Mouse (Mus musculus): Measurements from ENCODE around the gene Kcnh1. TPM values are rescaled to one million over a fixed set of nuclear protein-coding genes. Genes with fewer than 3 reads are reported as not detected.

The Kcnh1 gene
- polyA plus RNA-seq, 1 experiment from 2014 or later = 0.39 TPM

DNA sequence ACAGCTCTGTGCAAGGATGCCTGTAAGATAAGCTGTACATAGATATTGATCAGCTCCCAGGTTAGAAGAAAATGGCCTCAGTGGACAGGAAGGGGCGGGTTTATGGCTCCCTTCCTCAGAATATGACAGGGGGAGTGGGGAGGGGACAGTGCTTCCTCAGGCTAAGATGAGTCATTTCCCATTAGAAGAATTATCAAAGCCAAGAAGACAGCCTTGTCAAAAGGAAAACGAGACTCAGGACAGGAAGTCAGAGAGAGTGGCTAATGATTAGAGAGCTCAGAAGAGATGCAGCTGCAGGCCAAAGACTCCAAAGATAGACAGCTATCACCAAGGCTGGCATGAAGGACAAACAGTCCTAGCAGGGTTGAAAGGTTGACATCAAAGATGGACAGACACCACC is 341.6 kb downstream of the Kcnh1 start:
- H3K27ac ChIP-seq (ENCODE audit: low read depth, low read length) = no peak overlapping the region
- H3K4me3 ChIP-seq (ENCODE audit: low read depth, low read length) = no peak overlapping the region
- H3K9me3 ChIP-seq (replicated peaks; ENCODE audit: control insufficient read depth, low read length) = no peaks in the 10 kb centered on the region
- H3K27me3 ChIP-seq (ENCODE audit: control insufficient read depth, insufficient read depth, low read length) = no peaks in the 10 kb centered on the region
- H3K4me2 ChIP-seq = no peak overlapping the region
- H3K36me3 ChIP-seq (ENCODE audit: control insufficient read depth, insufficient read depth, low read length) = no peaks in the 10 kb centered on the region
- H3K4me1 ChIP-seq (ENCODE audit: control insufficient read depth, insufficient read depth, low read length) = no peaks in the 10 kb centered on the region
- ATAC-seq (replicated peaks; ENCODE audit: insufficient number of reproducible peaks, low FRiP score, low TSS enrichment) = no peak
- no peak overlapping the region for H3K9ac ChIP-seq (ENCODE audit: low read depth, low read length)
- 26% methylated on average over 2 of the region's 2 CpGs for WGBS (ENCODE audit: insufficient replicate concordance)

DNA sequence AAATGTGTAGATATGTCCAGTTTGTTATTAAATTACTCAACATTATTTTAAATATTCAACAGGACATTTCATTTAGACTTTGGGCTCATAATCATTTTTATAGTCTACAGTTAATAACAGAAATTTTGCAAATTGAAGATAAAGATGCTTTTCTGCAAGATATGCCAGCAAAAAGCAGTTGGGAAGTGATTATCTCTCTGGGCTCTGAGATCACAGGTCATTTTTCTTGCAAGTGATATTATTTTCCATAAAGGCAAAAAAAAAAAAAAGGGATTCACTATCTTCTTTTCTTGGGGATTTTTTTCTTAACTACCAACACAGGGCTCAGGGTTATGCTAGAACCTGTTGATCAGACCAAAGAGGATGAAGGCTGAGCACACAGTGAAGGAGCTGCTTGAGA is 342.4 kb downstream of the Kcnh1 start:
- Histone ChIP-seq H3K9ac (ENCODE audit: low read depth, low read length) (no peak overlapping the region), H3K4me3 (ENCODE audit: low read depth, low read length) (no peak overlapping the region), H3K36me3 (ENCODE audit: control insufficient read depth, insufficient read depth, low read length) (no peaks in the 10 kb centered on the region), H3K4me2 (no peak overlapping the region), H3K9me3 (replicated peaks; ENCODE audit: control insufficient read depth, low read length) (no peaks in the 10 kb centered on the region), H3K27ac (ENCODE audit: low read depth, low read length) (no peak overlapping the region), H3K4me1 (ENCODE audit: control insufficient read depth, insufficient read depth, low read length) (no peaks in the 10 kb centered on the region), H3K27me3 (ENCODE audit: control insufficient read depth, insufficient read depth, low read length) (no peaks in the 10 kb centered on the region)
- ATAC-seq (replicated peaks; ENCODE audit: insufficient number of reproducible peaks, low FRiP score, low TSS enrichment) = no peak

DNA sequence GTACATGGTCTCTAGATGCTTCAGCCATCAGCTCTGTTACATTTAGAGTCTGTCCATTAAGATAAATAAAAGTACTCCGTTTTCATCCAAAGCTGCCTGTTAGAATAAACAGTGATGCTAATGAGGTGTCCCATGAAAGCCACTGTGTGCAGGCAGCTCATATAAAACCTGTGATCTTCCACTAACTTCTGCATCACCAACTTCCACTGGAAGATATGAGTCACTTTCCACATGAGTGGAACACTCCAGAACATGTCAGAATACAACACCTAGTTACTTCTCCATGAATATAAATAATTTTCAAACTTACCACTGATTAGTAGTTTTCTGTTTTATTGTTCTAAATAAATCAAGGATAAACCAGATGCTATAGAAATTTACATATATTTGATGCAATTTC is 345.9 kb downstream of the Kcnh1 start:
- no peak for ATAC-seq (replicated peaks; ENCODE audit: insufficient number of reproducible peaks, low FRiP score, low TSS enrichment)
- H3K4me2 ChIP-seq = no peak overlapping the region

DNA sequence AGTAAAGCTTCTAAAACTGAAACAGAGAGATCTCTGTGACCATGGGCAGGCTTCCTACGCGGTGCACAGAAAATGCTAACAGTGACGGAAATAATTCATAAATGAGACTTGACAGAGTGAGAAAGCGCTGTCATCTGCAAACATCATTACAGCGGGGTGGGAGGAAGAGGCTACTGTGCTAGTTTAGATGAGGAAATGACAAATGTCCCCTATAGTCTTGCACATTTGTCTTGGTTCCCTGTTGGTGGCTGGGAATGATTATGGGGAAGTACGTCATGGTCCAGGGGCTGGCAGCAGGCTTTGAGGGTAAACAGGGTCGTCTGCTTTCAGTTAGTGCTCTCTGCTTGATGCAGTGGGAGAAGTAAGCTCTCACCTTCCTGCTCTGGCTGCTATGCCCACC is 346.6 kb downstream of the Kcnh1 start:
- ATAC-seq (replicated peaks; ENCODE audit: insufficient number of reproducible peaks, low FRiP score, low TSS enrichment) = no peak
- no peaks in the 10 kb centered on the region for H3K27me3 ChIP-seq (ENCODE audit: control insufficient read depth, insufficient read depth, low read length)
- H3K36me3 ChIP-seq (ENCODE audit: control insufficient read depth, insufficient read depth, low read length) = no peaks in the 10 kb centered on the region
- no peaks in the 10 kb centered on the region for H3K4me1 ChIP-seq (ENCODE audit: control insufficient read depth, insufficient read depth, low read length)
- H3K4me2 ChIP-seq = no peak overlapping the region
- no peak overlapping the region for H3K4me3 ChIP-seq (ENCODE audit: low read depth, low read length)
- no peaks in the 10 kb centered on the region for H3K9me3 ChIP-seq (replicated peaks; ENCODE audit: control insufficient read depth, low read length)
- no peak overlapping the region for H3K27ac ChIP-seq (ENCODE audit: low read depth, low read length)
- H3K9ac ChIP-seq (ENCODE audit: low read depth, low read length) = no peak overlapping the region
- 72% methylated on average over 7 of the region's 7 CpGs for WGBS (ENCODE audit: insufficient replicate concordance)

More for the DNA sequence above, 345.9 kb downstream of the Kcnh1 start:
- Histone ChIP-seq H3K36me3 (ENCODE audit: control insufficient read depth, insufficient read depth, low read length) (no peaks in the 10 kb centered on the region), H3K27me3 (ENCODE audit: control insufficient read depth, insufficient read depth, low read length) (no peaks in the 10 kb centered on the region), H3K9me3 (replicated peaks; ENCODE audit: control insufficient read depth, low read length) (no peaks in the 10 kb centered on the region), H3K4me1 (ENCODE audit: control insufficient read depth, insufficient read depth, low read length) (no peaks in the 10 kb centered on the region), H3K9ac (ENCODE audit: low read depth, low read length) (no peak overlapping the region), H3K27ac (ENCODE audit: low read depth, low read length) (no peak overlapping the region), H3K4me3 (ENCODE audit: low read depth, low read length) (no peak overlapping the region)
- 59% methylated on average over 1 of the region's 1 CpGs for WGBS (ENCODE audit: insufficient replicate concordance)

- Histone ChIP-seq H3K27me3 (ENCODE audit: control insufficient read depth, insufficient read depth, low read length) (no peaks in the 10 kb centered on the region), H3K4me3 (ENCODE audit: low read depth, low read length) (no peak overlapping the region), H3K36me3 (ENCODE audit: control insufficient read depth, insufficient read depth, low read length) (no peaks in the 10 kb centered on the region), H3K9me3 (replicated peaks; ENCODE audit: control insufficient read depth, low read length) (no peaks in the 10 kb centered on the region), H3K4me1 (ENCODE audit: control insufficient read depth, insufficient read depth, low read length) (peaks cover 5% of the 10 kb centered on the region), H3K4me2 (no peak overlapping the region), H3K27ac (ENCODE audit: low read depth, low read length) (no peak overlapping the region), H3K9ac (ENCODE audit: low read depth, low read length) (no peak overlapping the region)
- 68% methylated on average over 2 of the region's 2 CpGs for WGBS (ENCODE audit: insufficient replicate concordance)
- no peak for ATAC-seq (replicated peaks; ENCODE audit: insufficient number of reproducible peaks, low FRiP score, low TSS enrichment)
These were observed 351.5 kb downstream of the Kcnh1 start for GRCm38 (mm10) chr1:192542093-192542492.

GRCm38 (mm10) chr1:192543686-192544085 is 353.1 kb downstream of the Kcnh1 start:
- H3K9me3 ChIP-seq (replicated peaks; ENCODE audit: control insufficient read depth, low read length) = no peaks in the 10 kb centered on the region
- no peak overlapping the region for H3K9ac ChIP-seq (ENCODE audit: low read depth, low read length)
- 82% methylated on average over 4 of the region's 4 CpGs for WGBS (ENCODE audit: insufficient replicate concordance)
- ATAC-seq (replicated peaks; ENCODE audit: insufficient number of reproducible peaks, low FRiP score, low TSS enrichment) = no peak
- H3K27ac ChIP-seq (ENCODE audit: low read depth, low read length) = no peak overlapping the region
- H3K4me1 ChIP-seq (ENCODE audit: control insufficient read depth, insufficient read depth, low read length) = peaks cover 5% of the 10 kb centered on the region
- no peak overlapping the region for H3K4me3 ChIP-seq (ENCODE audit: low read depth, low read length)
- no peaks in the 10 kb centered on the region for H3K36me3 ChIP-seq (ENCODE audit: control insufficient read depth, insufficient read depth, low read length)
- H3K27me3 ChIP-seq (ENCODE audit: control insufficient read depth, insufficient read depth, low read length) = no peaks in the 10 kb centered on the region
- H3K4me2 ChIP-seq = no peak overlapping the region

GRCm38 (mm10) chr1:192544091-192544490 is 353.5 kb downstream of the Kcnh1 start:
- H3K9me3 ChIP-seq (replicated peaks; ENCODE audit: control insufficient read depth, low read length) = no peaks in the 10 kb centered on the region
- H3K4me1 ChIP-seq (ENCODE audit: control insufficient read depth, insufficient read depth, low read length) = peaks cover 5% of the 10 kb centered on the region
- no peak overlapping the region for H3K9ac ChIP-seq (ENCODE audit: low read depth, low read length)
- H3K36me3 ChIP-seq (ENCODE audit: control insufficient read depth, insufficient read depth, low read length) = no peaks in the 10 kb centered on the region
- H3K4me3 ChIP-seq (ENCODE audit: low read depth, low read length) = no peak overlapping the region
- H3K27me3 ChIP-seq (ENCODE audit: control insufficient read depth, insufficient read depth, low read length) = no peaks in the 10 kb centered on the region
- 63% methylated on average over 9 of the region's 9 CpGs for WGBS (ENCODE audit: insufficient replicate concordance)
- no peak for ATAC-seq (replicated peaks; ENCODE audit: insufficient number of reproducible peaks, low FRiP score, low TSS enrichment)
- H3K27ac ChIP-seq (ENCODE audit: low read depth, low read length) = no peak overlapping the region
- no peak overlapping the region for H3K4me2 ChIP-seq

- 69% methylated on average over 7 of the region's 7 CpGs for WGBS (ENCODE audit: insufficient replicate concordance)
- no peak for ATAC-seq (replicated peaks; ENCODE audit: insufficient number of reproducible peaks, low FRiP score, low TSS enrichment)
- peaks cover 5% of the 10 kb centered on the region for H3K4me1 ChIP-seq (ENCODE audit: control insufficient read depth, insufficient read depth, low read length)
These were observed 354.3 kb downstream of the Kcnh1 start for GRCm38 (mm10) chr1:192544901-192545300.

GRCm38 (mm10) chr1:192546843-192547242 is 356.3 kb downstream of the Kcnh1 start:
- H3K4me3 ChIP-seq (ENCODE audit: low read depth, low read length) = no peak overlapping the region
- no peak overlapping the region for H3K9ac ChIP-seq (ENCODE audit: low read depth, low read length)
- 15% methylated on average over 1 of the region's 1 CpGs for WGBS (ENCODE audit: insufficient replicate concordance)
- no peak overlapping the region for H3K4me2 ChIP-seq
- H3K36me3 ChIP-seq (ENCODE audit: control insufficient read depth, insufficient read depth, low read length) = no peaks in the 10 kb centered on the region
- no peaks in the 10 kb centered on the region for H3K27me3 ChIP-seq (ENCODE audit: control insufficient read depth, insufficient read depth, low read length)
- H3K9me3 ChIP-seq (replicated peaks; ENCODE audit: control insufficient read depth, low read length) = no peaks in the 10 kb centered on the region
- H3K4me1 ChIP-seq (ENCODE audit: control insufficient read depth, insufficient read depth, low read length) = peaks cover 5% of the 10 kb centered on the region
- ATAC-seq (replicated peaks; ENCODE audit: insufficient number of reproducible peaks, low FRiP score, low TSS enrichment) = no peak
- no peak overlapping the region for H3K27ac ChIP-seq (ENCODE audit: low read depth, low read length)

More at GRCm38 (mm10) chr1:192544901-192545300, 354.3 kb downstream of the Kcnh1 start:
- Histone ChIP-seq H3K9ac (ENCODE audit: low read depth, low read length) (no peak overlapping the region), H3K36me3 (ENCODE audit: control insufficient read depth, insufficient read depth, low read length) (no peaks in the 10 kb centered on the region), H3K9me3 (replicated peaks; ENCODE audit: control insufficient read depth, low read length) (no peaks in the 10 kb centered on the region), H3K27ac (ENCODE audit: low read depth, low read length) (no peak overlapping the region), H3K27me3 (ENCODE audit: control insufficient read depth, insufficient read depth, low read length) (no peaks in the 10 kb centered on the region), H3K4me3 (ENCODE audit: low read depth, low read length) (no peak overlapping the region), H3K4me2 (no peak overlapping the region)

Measured in heart, embryonic 11.5 days (tissue).